Mouse (Mus musculus) fat pad, adult 2 months (tissue): Measurements from ENCODE around the gene Crk.
"Not testable (repeated sequence)": the region's sequence is repeated elsewhere in the genome, so short reads cannot be mapped to it uniquely, and the experiment has no call there.

Experiments used
- DNase-seq: peaks from one replicate; pipeline ENCODE4 v3.0.0-alpha.2; 2011; ENCODE audit warnings: low read depth, low spot score; ENCODE audit errors: extremely low read depth

Crk gene

GRCm38 (mm10) chr11:75684462-75684861 lies 5.4 kb downstream of the Crk start:
- DNase-seq: no peak

GRCm38 (mm10) chr11:75684956-75685355 lies 5.9 kb downstream of the Crk start:
- DNase-seq: no peak

- no peak for DNase-seq
Observed at GRCm38 (mm10) chr11:75687343-75687993, 8.4 kb downstream of the Crk start.

- no peak for DNase-seq
Observed at GRCm38 (mm10) chr11:75688132-75688531, 9.1 kb downstream of the Crk start.

GRCm38 (mm10) chr11:75689977-75690376 lies 10.9 kb downstream of the Crk start:
- DNase-seq: no peak

GRCm38 (mm10) chr11:75691047-75691446 lies 12.0 kb downstream of the Crk start:
- no peak for DNase-seq

- no peak for DNase-seq
Observed at GRCm38 (mm10) chr11:75693570-75693969, 14.5 kb downstream of the Crk start.

- DNase-seq: not testable (repeated sequence)
Observed at GRCm38 (mm10) chr11:75697464-75697863, 18.4 kb downstream of the Crk start.

- no peak for DNase-seq
Observed at GRCm38 (mm10) chr11:75700557-75700956, 21.5 kb downstream of the Crk start.

GRCm38 (mm10) chr11:75702761-75703160 lies 23.7 kb downstream of the Crk start:
- DNase-seq: no peak

- DNase-seq: no peak
Observed at GRCm38 (mm10) chr11:75703748-75704147, 24.7 kb downstream of the Crk start.

GRCm38 (mm10) chr11:75713949-75714348 lies 34.9 kb downstream of the Crk start:
- no peak for DNase-seq

- no peak for DNase-seq
Observed at GRCm38 (mm10) chr11:75715556-75715955, 36.5 kb downstream of the Crk start.

- no peak for DNase-seq
Observed at GRCm38 (mm10) chr11:75716661-75717325, 37.7 kb downstream of the Crk start.

GRCm38 (mm10) chr11:75722339-75722738 lies 43.3 kb downstream of the Crk start:
- DNase-seq: no peak

GRCm38 (mm10) chr11:75727168-75727567 lies 48.1 kb downstream of the Crk start:
- DNase-seq: no peak

- not testable (repeated sequence) for DNase-seq
Observed at GRCm38 (mm10) chr11:75727659-75728058, 48.6 kb downstream of the Crk start.

- no peak for DNase-seq
Observed at GRCm38 (mm10) chr11:75732434-75733226, 53.6 kb downstream of the Crk start, which contains the start of gene Ywhae. Gene Ywhae (plus strand): TSS chr11:75732869.

- DNase-seq: no peak
Observed at GRCm38 (mm10) chr11:75733227-75733940, 54.3 kb downstream of the Crk start.

GRCm38 (mm10) chr11:75735462-75736252 lies 56.6 kb downstream of the Crk start:
- no peak for DNase-seq
